Mouse (Mus musculus): ENCODE measurements around the gene Lpp. TPM values are rescaled to one million over a fixed set of nuclear protein-coding genes. Genes with fewer than 3 reads are reported as not detected.

The Lpp gene
- polyA plus RNA-seq, 1 experiment from 2014 or later: 11.5 TPM

GRCm38 (mm10) chr16:24475305-24475947 is 82.1 kb downstream of the Lpp start:
- Histone ChIP-seq H3K27ac (replicated peaks) (no peak overlapping the region), H3K36me3 (no peaks in the 10 kb centered on the region), H3K27me3 (no peaks in the 10 kb centered on the region), H3K9me3 (no peaks in the 10 kb centered on the region), H3K4me1 (replicated peaks) (peaks cover 14% of the 10 kb centered on the region), H3K4me3 (no peak overlapping the region), H3K9ac (no peak overlapping the region), H3K4me2 (no peak overlapping the region)
- 0 out of 2 replicates have a peak, but pooled peaks have one; percentile 36 for ATAC-seq (ENCODE audit: low FRiP score, low read depth)
- WGBS: 69% methylated on average over 8 of the region's 8 CpGs

GRCm38 (mm10) chr16:24476911-24477401 is 83.6 kb downstream of the Lpp start:
- Histone ChIP-seq H3K27me3 (no peaks in the 10 kb centered on the region), H3K9me3 (no peaks in the 10 kb centered on the region), H3K27ac (replicated peaks) (no peak overlapping the region), H3K4me2 (no peak overlapping the region), H3K36me3 (no peaks in the 10 kb centered on the region), H3K4me1 (replicated peaks) (peaks cover 14% of the 10 kb centered on the region), H3K9ac (no peak overlapping the region), H3K4me3 (no peak overlapping the region)
- no peak for ATAC-seq (ENCODE audit: low FRiP score, low read depth)
- WGBS: 55% methylated on average over 3 of the region's 3 CpGs

GRCm38 (mm10) chr16:24478006-24478405 is 84.7 kb downstream of the Lpp start:
- WGBS: 81% methylated on average over 1 of the region's 1 CpGs

GRCm38 (mm10) chr16:24478851-24479250 is 85.5 kb downstream of the Lpp start:
- WGBS: 96% methylated on average over 4 of the region's 4 CpGs
- Histone ChIP-seq H3K4me2 (no peak overlapping the region), H3K36me3 (no peaks in the 10 kb centered on the region), H3K9me3 (no peaks in the 10 kb centered on the region), H3K27me3 (no peaks in the 10 kb centered on the region), H3K27ac (replicated peaks) (no peak overlapping the region), H3K4me3 (no peak overlapping the region), H3K9ac (no peak overlapping the region), H3K4me1 (replicated peaks) (peaks cover 14% of the 10 kb centered on the region)
- no peak for ATAC-seq (ENCODE audit: low FRiP score, low read depth)

More at GRCm38 (mm10) chr16:24478006-24478405, 84.7 kb downstream of the Lpp start:
- H3K4me2 ChIP-seq: no peak overlapping the region
- no peak overlapping the region for H3K4me3 ChIP-seq
- H3K9me3 ChIP-seq: no peaks in the 10 kb centered on the region
- H3K27ac ChIP-seq (replicated peaks): no peak overlapping the region
- H3K27me3 ChIP-seq: no peaks in the 10 kb centered on the region
- no peak overlapping the region for H3K9ac ChIP-seq
- H3K4me1 ChIP-seq (replicated peaks): peaks cover 14% of the 10 kb centered on the region
- no peaks in the 10 kb centered on the region for H3K36me3 ChIP-seq
- no peak for ATAC-seq (ENCODE audit: low FRiP score, low read depth)

GRCm38 (mm10) chr16:24482648-24483047 is 89.3 kb downstream of the Lpp start:
- Histone ChIP-seq H3K27ac (replicated peaks) (no peak overlapping the region), H3K36me3 (no peaks in the 10 kb centered on the region), H3K27me3 (no peaks in the 10 kb centered on the region), H3K4me1 (replicated peaks) (no peaks in the 10 kb centered on the region), H3K9ac (no peak overlapping the region), H3K4me3 (no peak overlapping the region), H3K9me3 (no peaks in the 10 kb centered on the region), H3K4me2 (no peak overlapping the region)
- no peak for ATAC-seq (ENCODE audit: low FRiP score, low read depth)
- WGBS: 89% methylated on average over 6 of the region's 6 CpGs

- WGBS: 87% methylated on average over 13 of the region's 13 CpGs
- no peak overlapping the region for H3K27ac ChIP-seq (replicated peaks)
Measured at GRCm38 (mm10) chr16:24483527-24484101, 90.3 kb downstream of the Lpp start.

GRCm38 (mm10) chr16:24487782-24488241 is 94.5 kb downstream of the Lpp start:
- Histone ChIP-seq H3K36me3 (no peaks in the 10 kb centered on the region), H3K27me3 (no peaks in the 10 kb centered on the region), H3K4me1 (replicated peaks) (peaks cover 19% of the 10 kb centered on the region), H3K4me3 (no peak overlapping the region), H3K9me3 (no peaks in the 10 kb centered on the region), H3K27ac (replicated peaks) (0 out of 2 replicates have a peak overlapping the region, but pooled peaks have one; percentile 20), H3K4me2 (no peak overlapping the region), H3K9ac (no peak overlapping the region)
- WGBS: 50% methylated on average over 6 of the region's 6 CpGs
- peak; percentile 59; the same call in 1 of the 2 replicates for ATAC-seq (ENCODE audit: low FRiP score, low read depth)

More at GRCm38 (mm10) chr16:24483527-24484101, 90.3 kb downstream of the Lpp start:
- ATAC-seq (ENCODE audit: low FRiP score, low read depth): no peak
- no peak overlapping the region for H3K9ac ChIP-seq
- H3K9me3 ChIP-seq: no peaks in the 10 kb centered on the region
- H3K4me2 ChIP-seq: no peak overlapping the region
- no peak overlapping the region for H3K4me3 ChIP-seq
- H3K27me3 ChIP-seq: no peaks in the 10 kb centered on the region
- H3K36me3 ChIP-seq: no peaks in the 10 kb centered on the region
- H3K4me1 ChIP-seq (replicated peaks): 0 out of 2 replicates have a peak, but pooled peaks cover 3% of the 10 kb centered on the region

GRCm38 (mm10) chr16:24489516-24490285 is 96.4 kb downstream of the Lpp start:
- H3K4me1 ChIP-seq (replicated peaks): peaks cover 24% of the 10 kb centered on the region
- no peak for ATAC-seq (ENCODE audit: low FRiP score, low read depth)
- H3K9me3 ChIP-seq: no peaks in the 10 kb centered on the region
- H3K27me3 ChIP-seq: no peaks in the 10 kb centered on the region
- H3K9ac ChIP-seq: no peak overlapping the region
- H3K36me3 ChIP-seq: no peaks in the 10 kb centered on the region
- H3K4me2 ChIP-seq: no peak overlapping the region
- H3K27ac ChIP-seq (replicated peaks): no peak overlapping the region
- no peak overlapping the region for H3K4me3 ChIP-seq
- 85% methylated on average over 8 of the region's 8 CpGs for WGBS

GRCm38 (mm10) chr16:24490751-24491485 is 97.6 kb downstream of the Lpp start:
- Histone ChIP-seq H3K4me2 (no peak overlapping the region), H3K27me3 (no peaks in the 10 kb centered on the region), H3K9me3 (no peaks in the 10 kb centered on the region), H3K4me1 (replicated peaks) (peaks cover 30% of the 10 kb centered on the region), H3K36me3 (no peaks in the 10 kb centered on the region), H3K27ac (replicated peaks) (peak overlapping the region; percentile 10; the same call in 1 of the 2 replicates), H3K9ac (no peak overlapping the region), H3K4me3 (no peak overlapping the region)
- 31% methylated on average over 18 of the region's 18 CpGs for WGBS
- peak; percentile 69; the same call in 1 of the 2 replicates for ATAC-seq (ENCODE audit: low FRiP score, low read depth)

- WGBS: 73% methylated on average over 2 of the region's 2 CpGs
- Histone ChIP-seq H3K27me3 (no peaks in the 10 kb centered on the region), H3K9me3 (no peaks in the 10 kb centered on the region), H3K4me3 (no peak overlapping the region), H3K9ac (no peak overlapping the region), H3K4me2 (no peak overlapping the region), H3K27ac (replicated peaks) (no peak overlapping the region), H3K36me3 (no peaks in the 10 kb centered on the region), H3K4me1 (replicated peaks) (peaks cover 30% of the 10 kb centered on the region)
- no peak for ATAC-seq (ENCODE audit: low FRiP score, low read depth)
Measured at GRCm38 (mm10) chr16:24491486-24491758, 98.1 kb downstream of the Lpp start.

- Histone ChIP-seq H3K27me3 (no peaks in the 10 kb centered on the region), H3K36me3 (no peaks in the 10 kb centered on the region), H3K9ac (no peak overlapping the region), H3K4me3 (no peak overlapping the region), H3K4me2 (no peak overlapping the region), H3K9me3 (no peaks in the 10 kb centered on the region), H3K4me1 (replicated peaks) (peaks cover 30% of the 10 kb centered on the region), H3K27ac (replicated peaks) (no peak overlapping the region)
- ATAC-seq (ENCODE audit: low FRiP score, low read depth): no peak
- 62% methylated on average over 4 of the region's 4 CpGs for WGBS
Measured at GRCm38 (mm10) chr16:24492194-24492940, 99.1 kb downstream of the Lpp start.

Data from hindbrain, embryonic 15.5 days (tissue).